Mouse (Mus musculus) megakaryocyte progenitor cell, adult 5-6 weeks (primary cell): ENCODE results near the gene Chia1. TPM values are rescaled to one million over a fixed set of nuclear protein-coding genes. Genes with fewer than 3 reads are reported as not detected.
"Not testable (repeated sequence)": the region's sequence is repeated elsewhere in the genome, so short reads cannot be mapped to it uniquely, and the experiment has no call there.

Experiments used
- ATAC-seq: replicated peaks from 2 replicates; pipeline ENCODE4 v1.8.0; 2016; ENCODE audit warnings: mild to moderate bottlenecking, moderate TSS enrichment, inconsistent platforms; ENCODE audit not compliant: poor library complexity
- total RNA-seq, 2 experiments: library from RNA; stranded (forward) in 1 of 2; stranded (reverse) in 1 of 2; fragments of 157-497, 149-512 nt in 1 of 2; fragments of 200-1000 nt in 1 of 2; gene quantifications; 2 replicates each; pipeline versions ENCODE4 v1.2.3 to v1.2.4; 2015 to 2017

The Chia1 gene
- not detected in 2 replicates for total RNA-seq (2015)
- total RNA-seq (2017), result not detected in 2 replicates

DNA sequence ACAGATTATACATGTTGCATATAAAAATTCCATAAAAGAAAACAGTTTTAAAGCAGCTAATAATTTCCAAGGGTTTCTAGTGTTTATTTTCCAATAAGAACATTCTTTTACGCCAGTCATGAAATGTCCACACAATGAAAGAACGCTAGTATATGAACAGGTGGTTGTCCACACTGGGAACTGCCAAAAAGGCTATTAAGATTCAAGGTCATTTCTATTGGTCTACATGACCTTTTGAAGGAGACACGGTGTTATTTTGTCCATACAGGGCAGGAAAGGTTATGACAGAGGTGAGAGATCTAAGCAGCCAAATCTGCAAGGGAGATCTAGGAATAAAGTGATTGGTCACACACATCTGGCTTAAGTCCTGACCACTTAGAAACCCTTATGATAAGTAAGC is at the start of gene Chia1:
Chia1 (plus strand) TSS at position 301 of the 400 bp plus-strand sequence.
- no peak for ATAC-seq

DNA sequence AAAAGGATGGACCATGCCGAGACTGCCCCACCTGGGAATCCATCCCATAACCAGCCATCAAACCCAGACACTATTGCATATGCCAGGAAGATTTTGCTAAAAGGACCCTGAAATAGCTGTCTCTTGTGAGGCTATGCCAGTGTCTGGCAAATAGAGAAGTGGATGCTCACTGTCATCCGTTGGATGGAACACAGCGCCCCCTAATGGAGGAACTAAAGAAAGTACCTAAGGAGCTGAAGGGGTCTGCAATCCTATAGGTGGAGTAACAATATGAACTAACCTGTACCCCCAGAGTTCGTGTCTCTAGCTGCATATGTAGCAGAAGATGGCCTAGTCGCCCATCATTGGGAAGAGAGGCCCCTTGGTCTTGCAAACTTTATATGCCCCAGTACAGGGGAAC is 45.3 kb upstream of the Chia1 start:
- 0 out of 2 replicates have a peak, but pooled peaks have one; percentile 48 for ATAC-seq

DNA sequence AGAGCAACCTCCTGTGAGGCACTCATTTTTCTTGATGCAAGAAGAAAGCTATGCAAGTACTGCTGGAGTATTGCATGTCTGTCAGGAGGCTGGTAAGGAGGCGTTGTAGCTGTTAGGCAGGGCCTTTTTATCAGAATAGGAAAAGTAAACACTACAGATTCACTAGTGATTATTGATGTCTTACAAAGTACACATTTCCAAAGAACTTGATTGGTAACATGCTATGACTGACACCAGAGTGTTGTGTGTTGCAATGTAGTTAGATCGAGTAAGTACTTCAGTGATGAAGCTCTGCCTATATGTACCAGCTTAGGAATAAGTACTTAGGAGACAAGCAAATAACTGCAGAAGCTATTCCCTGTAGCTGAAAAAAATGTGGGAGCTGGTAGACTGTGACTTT is 42.0 kb upstream of the Chia1 start:
- no peak for ATAC-seq

DNA sequence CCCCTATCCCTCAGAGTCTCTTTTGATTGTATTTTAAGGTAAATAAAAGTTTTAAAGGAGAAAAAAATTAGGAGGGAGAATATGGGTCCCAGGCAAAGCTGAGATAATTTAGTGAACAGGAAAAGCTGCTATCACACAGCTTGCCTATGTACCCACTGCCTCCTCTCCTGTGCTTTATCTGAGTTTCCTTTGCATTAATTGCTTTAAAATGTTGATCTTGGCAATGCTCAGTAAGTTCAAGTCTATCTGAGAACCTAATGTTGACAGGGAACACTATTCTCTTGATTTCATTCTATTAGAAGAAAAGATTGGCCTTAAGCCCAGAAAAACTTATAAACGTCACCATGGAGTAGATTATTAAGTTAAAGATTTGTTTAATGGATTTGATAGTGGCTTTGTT is 38.2 kb upstream of the Chia1 start:
- no peak for ATAC-seq

DNA sequence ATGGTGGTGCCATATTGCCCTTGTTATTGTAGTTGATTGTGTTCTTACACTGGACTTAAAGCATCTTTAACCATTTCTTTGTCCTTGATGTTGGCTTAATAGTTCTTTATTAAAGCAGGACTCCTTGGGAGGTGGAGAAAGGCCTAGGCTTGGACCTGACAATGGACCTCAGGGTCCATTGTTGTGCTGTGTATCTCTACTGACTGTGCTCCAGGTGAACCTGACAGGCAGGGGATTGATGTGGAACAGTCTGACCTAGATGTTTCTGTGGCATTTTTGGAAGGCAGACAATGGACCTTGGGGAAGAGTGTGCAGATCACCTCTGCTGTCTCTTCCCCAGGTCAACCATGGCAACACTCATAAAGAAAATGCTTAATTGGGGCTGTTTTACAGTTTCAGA is 14.0 kb downstream of the Chia1 start:
- ATAC-seq, result no peak

DNA sequence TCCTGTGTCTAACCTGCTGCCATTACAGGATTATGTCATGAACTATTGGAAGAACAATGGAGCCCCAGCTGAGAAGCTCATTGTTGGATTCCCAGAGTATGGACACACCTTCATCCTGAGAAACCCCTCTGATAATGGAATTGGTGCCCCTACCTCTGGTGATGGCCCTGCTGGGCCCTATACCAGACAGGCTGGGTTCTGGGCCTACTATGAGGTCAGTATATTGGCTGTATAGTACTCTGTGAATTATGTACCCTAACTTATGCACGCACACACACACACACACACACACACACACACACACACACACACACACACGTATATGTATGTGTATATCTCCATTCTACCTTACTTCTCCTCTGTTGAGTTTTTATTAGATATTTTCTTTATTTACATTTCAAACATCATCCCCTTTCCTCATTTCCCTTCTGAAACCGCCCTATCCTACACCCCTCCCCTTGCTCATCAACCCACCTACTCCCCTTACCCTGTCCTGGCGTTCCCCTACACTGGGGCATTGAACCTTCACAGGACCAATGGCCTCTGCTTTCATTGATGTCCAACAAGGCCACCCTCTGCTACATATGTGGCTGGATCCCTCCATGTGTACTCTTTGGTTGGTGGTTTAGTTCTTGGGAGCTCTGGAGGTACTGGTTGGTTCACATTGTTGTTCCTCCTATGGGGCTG is 15.9 kb downstream of the Chia1 start:
- ATAC-seq, result no peak

DNA sequence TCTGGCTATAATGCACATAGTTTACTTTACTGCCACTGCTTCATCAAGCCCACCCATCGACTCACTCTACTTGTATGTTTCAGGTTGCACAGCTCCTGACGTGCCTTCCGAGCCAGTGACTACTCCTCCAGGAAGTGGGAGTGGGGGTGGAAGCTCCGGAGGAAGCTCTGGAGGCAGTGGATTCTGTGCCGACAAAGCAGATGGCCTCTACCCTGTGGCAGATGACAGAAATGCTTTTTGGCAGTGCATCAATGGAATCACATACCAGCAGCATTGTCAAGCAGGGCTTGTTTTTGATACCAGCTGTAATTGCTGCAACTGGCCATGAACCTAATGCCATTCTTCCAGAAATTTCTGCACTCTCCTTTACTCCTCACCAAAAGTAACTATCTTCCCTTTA is 18.7 kb downstream of the Chia1 start:
- no peak for ATAC-seq

DNA sequence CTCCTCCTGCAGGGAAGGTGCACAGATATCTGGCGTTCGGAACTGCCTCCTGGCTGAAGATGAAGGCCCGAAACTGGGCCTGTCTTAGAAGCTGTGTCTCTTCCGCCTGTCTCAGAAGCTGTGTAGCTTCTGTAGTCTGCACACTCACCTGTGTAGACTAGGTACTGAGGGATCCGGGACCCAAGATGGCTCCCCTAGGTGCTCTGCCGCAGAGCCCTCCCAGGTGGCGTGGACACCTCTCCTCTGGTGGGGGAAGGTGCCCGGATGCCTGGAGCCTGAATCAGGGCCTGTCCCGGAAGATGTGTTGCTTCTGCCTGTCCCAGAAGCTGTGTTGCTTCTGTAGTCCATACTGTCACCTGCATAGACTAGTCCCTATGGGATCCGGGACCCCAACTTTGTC is 31.1 kb downstream of the Chia1 start:
- no peak for ATAC-seq

DNA sequence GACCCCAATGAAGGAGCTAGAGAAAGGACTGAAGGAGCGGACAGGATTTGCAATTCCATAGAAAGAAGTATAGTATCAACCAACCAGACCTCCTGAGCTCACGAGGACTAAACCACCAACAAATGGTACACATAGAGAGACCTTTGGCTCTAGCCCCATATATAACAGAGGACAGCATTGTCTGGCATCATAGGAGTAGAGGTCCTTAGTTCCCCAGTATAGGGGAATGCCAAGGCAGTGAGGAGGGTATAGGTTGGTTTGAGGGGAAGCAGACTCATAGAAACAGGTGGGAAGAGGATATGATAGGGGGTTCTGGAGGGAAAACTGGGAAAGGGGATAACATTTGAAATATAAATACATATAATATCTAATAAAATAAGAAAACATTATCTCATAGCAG is 41.4 kb downstream of the Chia1 start:
- no peak for ATAC-seq

DNA sequence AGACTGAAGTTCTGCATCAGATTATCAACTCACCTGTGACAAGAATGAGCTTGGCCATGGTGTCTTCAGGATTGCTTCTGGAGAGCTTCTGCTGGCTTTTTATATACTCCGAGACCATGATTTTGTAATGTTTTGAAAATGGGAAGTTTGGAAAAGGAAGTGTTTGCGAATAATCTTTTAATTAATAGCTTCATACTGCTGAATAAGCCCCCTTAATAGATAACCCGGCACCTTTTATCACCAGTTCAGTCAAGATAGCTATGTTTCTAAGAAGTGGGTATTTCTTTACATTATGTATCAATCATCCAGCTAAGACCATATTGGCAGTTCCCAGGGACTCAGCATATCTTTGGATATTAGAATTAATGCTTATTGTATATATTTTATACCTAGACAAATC is 54.4 kb downstream of the Chia1 start, which contains the start of gene Chil3:
Chil3 (minus strand) TSS at position 101 of the 400 bp plus-strand sequence.
- no peak for ATAC-seq

DNA sequence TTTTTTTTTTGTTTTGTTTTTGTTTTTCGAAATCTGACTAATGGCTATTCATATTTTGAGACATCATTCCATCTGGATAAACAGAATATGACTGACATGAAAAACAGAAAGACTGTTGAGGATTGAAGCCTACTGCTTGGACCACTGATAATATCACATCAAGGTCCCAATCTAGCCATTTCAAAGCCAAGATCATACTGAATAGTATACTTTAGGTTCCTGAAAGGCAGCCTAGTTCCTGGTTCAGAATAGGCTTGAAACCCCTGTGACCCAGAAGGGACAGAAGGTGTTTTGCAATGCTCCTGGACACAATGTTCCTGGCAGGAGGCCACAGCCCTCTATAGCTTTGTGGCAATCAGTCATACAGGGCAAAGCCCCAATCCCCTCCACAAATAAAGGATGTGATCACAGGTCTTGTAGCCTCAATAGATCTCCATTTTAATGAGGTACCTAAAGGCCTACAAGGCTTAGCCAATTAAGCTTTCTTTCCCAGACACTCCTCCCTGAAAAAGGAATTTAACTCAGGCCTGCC is 57.6 kb downstream of the Chia1 start:
- ATAC-seq, result peak; percentile 91

DNA sequence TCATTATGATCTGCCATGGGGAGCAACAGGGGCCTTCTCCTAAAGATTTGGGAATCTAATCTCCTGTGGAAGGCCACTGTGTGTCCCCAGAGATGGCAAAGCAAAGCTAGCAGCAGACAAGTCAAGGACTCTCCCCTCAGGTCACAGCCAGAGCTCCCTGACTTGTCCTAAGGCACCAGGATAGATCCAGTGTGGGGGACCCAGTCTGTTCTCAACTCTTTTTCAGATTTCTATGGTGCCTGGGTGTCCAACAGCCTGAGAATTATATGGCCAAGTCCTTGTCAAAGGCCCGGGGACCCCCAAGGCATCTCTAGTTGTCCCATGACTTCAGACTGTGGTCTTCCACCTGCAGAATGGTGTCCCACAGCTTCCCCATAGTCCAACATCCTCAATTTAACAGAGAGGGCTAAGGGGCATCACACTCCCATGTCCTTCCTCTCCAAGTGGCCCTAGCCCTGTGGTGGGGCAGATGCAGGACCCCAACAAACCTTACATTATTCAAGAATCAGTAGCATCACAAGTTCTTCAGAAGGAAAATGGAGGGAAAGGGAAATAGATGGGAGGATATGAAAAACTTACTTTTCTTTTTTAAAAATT is 58.2 kb downstream of the Chia1 start:
- peak; percentile 34; the same call in 1 of the 2 replicates for ATAC-seq

DNA sequence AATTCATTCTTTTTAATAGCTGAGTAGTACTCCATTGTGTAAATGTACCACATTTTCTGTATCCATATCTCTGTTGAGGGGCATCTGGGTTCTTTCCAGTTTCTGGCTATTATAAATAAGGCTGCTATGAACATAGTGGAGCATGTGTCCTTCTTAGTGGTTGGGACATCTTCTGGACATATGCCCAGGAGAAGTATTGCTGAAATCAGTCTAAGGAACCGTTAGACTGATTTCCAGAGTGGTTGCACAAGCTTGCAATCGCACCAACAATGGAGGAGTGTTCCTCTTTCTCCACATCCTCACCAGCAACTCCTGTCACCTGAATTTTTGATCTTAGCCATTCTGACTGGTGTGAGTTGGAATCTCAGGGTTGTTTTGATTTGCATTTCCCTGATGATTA is 59.5 kb downstream of the Chia1 start:
- peak; percentile 56; the same call in 1 of the 2 replicates for ATAC-seq

DNA sequence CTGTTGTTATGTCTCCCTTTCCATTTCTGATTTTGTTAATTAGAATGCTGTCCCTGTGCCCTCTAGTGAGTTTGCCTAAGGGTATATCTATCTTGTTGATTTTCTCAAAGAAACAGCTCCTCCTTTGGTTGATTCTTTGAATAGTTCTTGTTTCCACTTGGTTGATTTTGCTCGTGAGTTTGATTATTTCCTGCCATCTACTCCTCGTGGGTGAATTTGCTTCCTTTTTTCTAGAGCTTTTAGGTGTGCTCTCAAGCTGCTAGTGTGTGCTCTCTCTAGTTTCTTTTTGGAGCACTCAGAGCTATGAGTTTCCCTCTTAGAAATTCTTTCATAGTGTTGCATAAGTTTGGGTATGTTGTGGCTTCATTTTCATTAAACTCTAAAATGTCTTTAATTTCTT is 61.9 kb downstream of the Chia1 start:
- not testable (repeated sequence) for ATAC-seq

DNA sequence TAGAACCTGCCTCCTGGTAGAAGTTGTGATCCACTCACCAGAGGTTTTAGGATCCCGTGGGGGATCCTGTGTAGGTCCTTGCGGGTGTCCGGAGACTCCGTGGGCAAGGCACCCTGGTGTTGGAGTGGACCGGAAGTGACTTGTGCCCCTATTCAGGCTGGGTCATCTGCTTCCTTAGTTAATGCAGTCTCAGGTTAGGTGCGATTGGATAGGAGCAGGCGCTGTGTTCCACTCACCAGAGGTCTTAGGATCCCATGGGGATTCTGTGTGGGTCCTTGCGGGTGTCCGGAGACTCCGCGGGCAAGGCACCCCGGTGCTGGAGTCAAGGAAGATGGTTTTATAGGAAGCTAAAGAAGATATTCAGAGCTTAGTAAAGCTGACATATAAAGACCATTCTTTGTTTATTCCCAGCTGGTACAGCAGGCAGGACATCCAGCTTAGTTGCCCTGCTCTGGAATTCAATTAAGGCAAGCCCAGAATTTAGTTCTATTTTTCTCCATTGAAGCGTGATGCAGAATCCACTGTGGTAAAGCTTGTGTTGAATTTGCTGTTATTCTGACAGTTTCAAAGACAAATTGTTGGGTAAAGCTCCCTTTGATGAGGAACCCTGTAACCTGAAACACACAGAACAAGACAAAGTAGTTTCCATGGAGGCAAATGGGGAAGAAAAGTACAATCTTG is 64.6 kb downstream of the Chia1 start:
- ATAC-seq, result no peak

Other genes with a start within 250 kb of the Chia1 start
- 0.81 and 1.4 TPM in 2 replicates for gene Adora3, start 242.4 kb upstream of the Chia1 start, total RNA-seq (2015)
- 0.20 TPM in 1 of 2 replicates, not detected in the other for gene Adora3, start 242.4 kb upstream of the Chia1 start, total RNA-seq (2017)
- gene Tmigd3, start 242.3 kb upstream of the Chia1 start, total RNA-seq (2015), result 0.71 and 1.8 TPM in 2 replicates
- 0.33 and 2.2 TPM in 2 replicates for gene Tmigd3, start 242.3 kb upstream of the Chia1 start, total RNA-seq (2017)
- 33.1 and 45.9 TPM in 2 replicates for gene I830077J02Rik, start 180.6 kb upstream of the Chia1 start, total RNA-seq (2015)
- gene I830077J02Rik, start 180.6 kb upstream of the Chia1 start, total RNA-seq (2017), result 19.2 and 22.3 TPM in 2 replicates
- gene Wdr77, start 153.9 kb upstream of the Chia1 start, total RNA-seq (2015), result 58.5 and 68.7 TPM in 2 replicates
- gene Wdr77, start 153.9 kb upstream of the Chia1 start, total RNA-seq (2017), result 37.6 and 39.1 TPM in 2 replicates
- 472 and 511 TPM in 2 replicates for gene Atp5f1, start 153.1 kb upstream of the Chia1 start, total RNA-seq (2015)
- gene Atp5f1, start 153.1 kb upstream of the Chia1 start, total RNA-seq (2017), result 494 and 515 TPM in 2 replicates
- 4.0 and 4.5 TPM in 2 replicates for gene Ovgp1, start 139.5 kb upstream of the Chia1 start, total RNA-seq (2015)
- 1.4 and 1.5 TPM in 2 replicates for gene Ovgp1, start 139.5 kb upstream of the Chia1 start, total RNA-seq (2017)
- not detected in 2 replicates for gene Pifo, start 98.6 kb upstream of the Chia1 start, total RNA-seq (2015)
- gene Pifo, start 98.6 kb upstream of the Chia1 start, total RNA-seq (2017), result not detected in 2 replicates
- 0.89 TPM in 1 of 2 replicates, not detected in the other for gene Chil5, start 80.4 kb upstream of the Chia1 start, total RNA-seq (2015)
- 0.24 and 0.92 TPM in 2 replicates for gene Chil5, start 80.4 kb upstream of the Chia1 start, total RNA-seq (2017)
- 167 and 300 TPM in 2 replicates for gene Chil3, start 54.3 kb downstream of the Chia1 start, total RNA-seq (2015)
- 117 and 201 TPM in 2 replicates for gene Chil3, start 54.3 kb downstream of the Chia1 start, total RNA-seq (2017)
- gene Chil4, start 106.3 kb downstream of the Chia1 start, total RNA-seq (2015), result not detected in 2 replicates
- gene Chil4, start 106.3 kb downstream of the Chia1 start, total RNA-seq (2017), result not detected in 2 replicates